In genomic region chr10:19934384-19935294, GRCm38 (mm10) we compare ENCODE assay signal across 8 mouse cellular contexts. TPM values are rescaled to one million over a fixed set of nuclear protein-coding genes. Genes with fewer than 3 reads are reported as not detected.
DNase-seq lines count a peak whose midpoint lies in the region; ATAC-seq lines count a peak whose summit lies in the region.

Gene Map3k5 (plus strand): TSS chr10:19934472.

- peak within 1 kb of the TSS; percentile 94 for H3K27ac ChIP-seq in heart, embryonic 13.5 days (replicated peaks)
- peak within 1 kb of the TSS; percentile 72 for H3K27ac ChIP-seq in liver, embryonic 16.5 days (ENCODE audit: low read length)
- peak within 1 kb of the TSS; percentile 61 for H3K27ac ChIP-seq in neural tube, embryonic 13.5 days (replicated peaks)

- H3K4me2 ChIP-seq in heart, embryonic 13.5 days, result peak within 1 kb of the TSS; percentile 78
- peak within 1 kb of the TSS; percentile 77 for H3K4me2 ChIP-seq in liver, embryonic 16.5 days (ENCODE audit: low read depth, low read length)
- H3K4me2 ChIP-seq in neural tube, embryonic 13.5 days, result peak within 1 kb of the TSS; percentile 96

- no peak for ATAC-seq in heart, embryonic 13.5 days (ENCODE audit: extremely low read depth, insufficient number of reproducible peaks, low FRiP score, low TSS enrichment)
- peak; percentile 17 for ATAC-seq in liver, embryonic 16.5 days (ENCODE audit: low read depth)
- peak; percentile 88 for ATAC-seq in neural tube, embryonic 13.5 days (ENCODE audit: low read depth)

- peaks cover 10% of the 10 kb centered on the region; the same call in 1 of the 2 replicates for H3K27me3 ChIP-seq in heart, embryonic 13.5 days (replicated peaks)
- H3K27me3 ChIP-seq in liver, embryonic 16.5 days (ENCODE audit: control insufficient read depth, insufficient read depth, low read depth, low read length), result peaks cover 31% of the 10 kb centered on the region
- peaks cover 54% of the 10 kb centered on the region for H3K27me3 ChIP-seq in neural tube, embryonic 13.5 days

- no peaks in the 10 kb centered on the region for H3K9me3 ChIP-seq in heart, embryonic 13.5 days
- no peaks in the 10 kb centered on the region for H3K9me3 ChIP-seq in liver, embryonic 16.5 days (replicated peaks; ENCODE audit: control insufficient read depth, low read length)
- H3K9me3 ChIP-seq in neural tube, embryonic 13.5 days, result no peaks in the 10 kb centered on the region

- H3K9ac ChIP-seq in heart, embryonic 13.5 days, result peak within 1 kb of the TSS; percentile 94
- peak within 1 kb of the TSS; percentile 66 for H3K9ac ChIP-seq in liver, embryonic 16.5 days (ENCODE audit: low read depth, low read length)
- H3K9ac ChIP-seq in neural tube, embryonic 13.5 days, result peak within 1 kb of the TSS; percentile 71

- peak within 1 kb of the TSS; percentile 88 for H3K4me3 ChIP-seq in heart, embryonic 13.5 days
- peak within 1 kb of the TSS; percentile 69 for H3K4me3 ChIP-seq in liver, embryonic 16.5 days (ENCODE audit: low read depth, low read length)
- peak within 1 kb of the TSS; percentile 60 for H3K4me3 ChIP-seq in neural tube, embryonic 13.5 days

- peak; percentile 67 for DNase-seq in CD4-positive helper T cell, adult 2 months (ENCODE audit: low read depth, low spot score)
- peak; percentile 74 to 89 for DNase-seq in adrenal gland, adult (ENCODE audit: inconsistent age in 2 of 2, low spot score in 1 of 2)
- DNase-seq in embryo, embryonic 9.5 days (ENCODE audit: extremely low spot score), result peak; percentile 79
- DNase-seq in kidney, postnatal 10 days, result peak; percentile 69
- DNase-seq in yolk sac, embryonic 10.5 days (ENCODE audit: low spot score), result peak; percentile 78

- H3K36me3 ChIP-seq in heart, embryonic 13.5 days, result no peaks in the 10 kb centered on the region
- H3K36me3 ChIP-seq in liver, embryonic 16.5 days (ENCODE audit: control insufficient read depth, insufficient read depth), result no peaks in the 10 kb centered on the region
- H3K36me3 ChIP-seq in neural tube, embryonic 13.5 days, result no peaks in the 10 kb centered on the region

- H3K4me1 ChIP-seq in heart, embryonic 13.5 days, result peaks cover 40% of the 10 kb centered on the region
- H3K4me1 ChIP-seq in liver, embryonic 16.5 days (ENCODE audit: control insufficient read depth, low read depth, low read length), result peaks cover 6% of the 10 kb centered on the region
- H3K4me1 ChIP-seq in neural tube, embryonic 13.5 days (replicated peaks), result peaks cover 18% of the 10 kb centered on the region

- WGBS in heart, embryonic 13.5 days, result under 1% methylated on average over 80 of the region's 95 CpGs
- WGBS in liver, embryonic 16.5 days (ENCODE audit: insufficient replicate concordance), result 0% methylated on average over 71 of the region's 95 CpGs
- under 1% methylated on average over 86 of the region's 95 CpGs for WGBS in neural tube, embryonic 13.5 days

RNA-seq across cellular contexts. Expression of gene Map3k5, which starts in this region (rescaled TPM):
- 2.4 and 2.7 TPM in 2 replicates for polyA plus RNA-seq in heart, embryonic 13.5 days (2015; fragmentation: Nextera tagmentation; extraction: Ambion mirVana)
- polyA plus RNA-seq in liver, embryonic 16.5 days (2015; fragmentation: Nextera tagmentation; extraction: Ambion mirVana), result 0.69 and 0.83 TPM in 2 replicates
- 0.87 and 1.0 TPM in 2 replicates for polyA plus RNA-seq in neural tube, embryonic 13.5 days (2015; fragmentation: Nextera tagmentation; extraction: Ambion mirVana)

Comparison
In these comparisons a context has a peak if more than half of its experiments do, and no peak if none do; other contexts are left out.
1. Peak in ATAC-seq, H3K4me3 ChIP-seq, H3K27ac ChIP-seq, H3K9ac ChIP-seq and H3K4me2 ChIP-seq in liver, embryonic 16.5 days; RNA of the gene not detected or under 1 TPM.